Mouse (Mus musculus): ENCODE data around the gene Asic3. TPM values are rescaled to one million over a fixed set of nuclear protein-coding genes. Genes with fewer than 3 reads are reported as not detected.

The Asic3 gene
- polyA plus RNA-seq, 1 experiment from 2014 or later, result 0.59 TPM

Other genes starting within 250 kb of the Asic3 start
- gene Nupl2, start 248.4 kb upstream of the Asic3 start, polyA plus RNA-seq (2015; fragmentation: Nextera tagmentation; extraction: Ambion mirVana), result 15.4 and 16.0 TPM in 2 replicates
- gene Kcnh2, start 61.8 kb upstream of the Asic3 start, polyA plus RNA-seq (2015; fragmentation: Nextera tagmentation; extraction: Ambion mirVana), result 5.2 and 6.4 TPM in 2 replicates
- gene Nos3, start 48.6 kb upstream of the Asic3 start, polyA plus RNA-seq (2015; fragmentation: Nextera tagmentation; extraction: Ambion mirVana), result 7.4 TPM in 2 replicates
- gene Atg9b, start 21.2 kb upstream of the Asic3 start, polyA plus RNA-seq (2015; fragmentation: Nextera tagmentation; extraction: Ambion mirVana), result 0.64 and 0.93 TPM in 2 replicates
- 47.9 and 48.7 TPM in 2 replicates for gene Abcb8, start 19.7 kb upstream of the Asic3 start, polyA plus RNA-seq (2015; fragmentation: Nextera tagmentation; extraction: Ambion mirVana)
- gene Cdk5, start 10.1 kb downstream of the Asic3 start, polyA plus RNA-seq (2015; fragmentation: Nextera tagmentation; extraction: Ambion mirVana), result 106 and 114 TPM in 2 replicates
- gene Slc4a2, start 10.4 kb downstream of the Asic3 start, polyA plus RNA-seq (2015; fragmentation: Nextera tagmentation; extraction: Ambion mirVana), result 18.5 and 23.7 TPM in 2 replicates
- 90.6 and 91.4 TPM in 2 replicates for gene Fastk, start 31.9 kb downstream of the Asic3 start, polyA plus RNA-seq (2015; fragmentation: Nextera tagmentation; extraction: Ambion mirVana)
- 39.4 and 40.1 TPM in 2 replicates for gene Tmub1, start 34.5 kb downstream of the Asic3 start, polyA plus RNA-seq (2015; fragmentation: Nextera tagmentation; extraction: Ambion mirVana)
- 76.9 and 108 TPM in 2 replicates for gene Agap3, start 38.8 kb downstream of the Asic3 start, polyA plus RNA-seq (2015; fragmentation: Nextera tagmentation; extraction: Ambion mirVana)
- 1.2 and 2.3 TPM in 2 replicates for gene Gbx1, start 113.8 kb downstream of the Asic3 start, polyA plus RNA-seq (2015; fragmentation: Nextera tagmentation; extraction: Ambion mirVana)
- gene Asb10, start 127.6 kb downstream of the Asic3 start, polyA plus RNA-seq (2015; fragmentation: Nextera tagmentation; extraction: Ambion mirVana), result 0.11 and 0.42 TPM in 2 replicates
- gene 4931409K22Rik, start 143.4 kb downstream of the Asic3 start, polyA plus RNA-seq (2015; fragmentation: Nextera tagmentation; extraction: Ambion mirVana), result 0.42 and 0.56 TPM in 2 replicates
- gene Abcf2, start 164.1 kb downstream of the Asic3 start, polyA plus RNA-seq (2015; fragmentation: Nextera tagmentation; extraction: Ambion mirVana), result 101 and 106 TPM in 2 replicates
- gene Chpf2, start 173.3 kb downstream of the Asic3 start, polyA plus RNA-seq (2015; fragmentation: Nextera tagmentation; extraction: Ambion mirVana), result 19.7 and 21.1 TPM in 2 replicates
- gene Smarcd3, start 211.0 kb downstream of the Asic3 start, polyA plus RNA-seq (2015; fragmentation: Nextera tagmentation; extraction: Ambion mirVana), result 171 and 176 TPM in 2 replicates

All from forebrain, embryonic 15.5 days (tissue).